Mouse (Mus musculus): ENCODE data around the gene Lrrc29. TPM values are rescaled to one million over a fixed set of nuclear protein-coding genes. Genes with fewer than 3 reads are reported as not detected.

Lrrc29 gene
- polyA plus RNA-seq, 1 experiment = 13.1 TPM

GRCm38 (mm10) chr8:105338992-105339391 lies 12.9 kb upstream of the Lrrc29 start:
- H3K27ac ChIP-seq (ENCODE audit: control insufficient read depth, insufficient read depth, low read length) = no peak overlapping the region
- no peaks in the 10 kb centered on the region for H3K27me3 ChIP-seq (ENCODE audit: control insufficient read depth, insufficient read depth, low read length)
- H3K4me1 ChIP-seq (replicated peaks; ENCODE audit: control insufficient read depth, insufficient read depth, low read length) = no peaks in the 10 kb centered on the region
- no peak for DNase-seq
- 14% methylated on average over 4 of the region's 4 CpGs for WGBS
- H3K36me3 ChIP-seq (ENCODE audit: control insufficient read depth, insufficient read depth, low read length) = peaks cover 10% of the 10 kb centered on the region; the same call in 1 of the 2 replicates
- TF ChIP-seq CTCF (IDR thresholded peaks at IDR 0.05; ENCODE audit: borderline replicate concordance, control insufficient read depth, extremely low read depth, insufficient read depth, low read length, poor library complexity) (no peak), POLR2A (IDR thresholded peaks at IDR 0.05; ENCODE audit: control insufficient read depth, extremely low read depth, insufficient read depth, low read length, poor library complexity) (no peak)
- no peak overlapping the region for H3K4me3 ChIP-seq (ENCODE audit: control insufficient read depth, insufficient read depth, low read length)

GRCm38 (mm10) chr8:105336373-105337130 lies 10.5 kb upstream of the Lrrc29 start:
- no peak overlapping the region for H3K4me3 ChIP-seq (ENCODE audit: control insufficient read depth, insufficient read depth, low read length)
- TF ChIP-seq POLR2A (IDR thresholded peaks at IDR 0.05; ENCODE audit: control insufficient read depth, extremely low read depth, insufficient read depth, low read length, poor library complexity) (no peak), CTCF (IDR thresholded peaks at IDR 0.05; ENCODE audit: borderline replicate concordance, control insufficient read depth, extremely low read depth, insufficient read depth, low read length, poor library complexity) (no peak)
- peaks cover 10% of the 10 kb centered on the region for H3K36me3 ChIP-seq (ENCODE audit: control insufficient read depth, insufficient read depth, low read length)
- no peak for DNase-seq
- H3K4me1 ChIP-seq (replicated peaks; ENCODE audit: control insufficient read depth, insufficient read depth, low read length) = no peaks in the 10 kb centered on the region
- no peak overlapping the region for H3K27ac ChIP-seq (ENCODE audit: control insufficient read depth, insufficient read depth, low read length)
- H3K27me3 ChIP-seq (ENCODE audit: control insufficient read depth, insufficient read depth, low read length) = no peaks in the 10 kb centered on the region
- WGBS = 95% methylated on average over 32 of the region's 32 CpGs

- no peak for DNase-seq
- no peaks in the 10 kb centered on the region for H3K27me3 ChIP-seq (ENCODE audit: control insufficient read depth, insufficient read depth, low read length)
- no peak overlapping the region for H3K4me3 ChIP-seq (ENCODE audit: control insufficient read depth, insufficient read depth, low read length)
- H3K4me1 ChIP-seq (replicated peaks; ENCODE audit: control insufficient read depth, insufficient read depth, low read length) = no peaks in the 10 kb centered on the region
- no peak overlapping the region for H3K27ac ChIP-seq (ENCODE audit: control insufficient read depth, insufficient read depth, low read length)
- H3K36me3 ChIP-seq (ENCODE audit: control insufficient read depth, insufficient read depth, low read length) = peaks cover 35% of the 10 kb centered on the region
- WGBS = 85% methylated on average over 2 of the region's 2 CpGs
- TF ChIP-seq POLR2A (IDR thresholded peaks at IDR 0.05; ENCODE audit: control insufficient read depth, extremely low read depth, insufficient read depth, low read length, poor library complexity) = no peak
- TF ChIP-seq CTCF (IDR thresholded peaks at IDR 0.05; ENCODE audit: borderline replicate concordance, control insufficient read depth, extremely low read depth, insufficient read depth, low read length, poor library complexity) = no peak
These were observed 6.4 kb upstream of the Lrrc29 start for GRCm38 (mm10) chr8:105332523-105332922.

- TF ChIP-seq POLR2A (IDR thresholded peaks at IDR 0.05; ENCODE audit: control insufficient read depth, extremely low read depth, insufficient read depth, low read length, poor library complexity) = no peak
- TF ChIP-seq CTCF (IDR thresholded peaks at IDR 0.05; ENCODE audit: borderline replicate concordance, control insufficient read depth, extremely low read depth, insufficient read depth, low read length, poor library complexity) = no peak
- Histone ChIP-seq H3K27me3 (ENCODE audit: control insufficient read depth, insufficient read depth, low read length) (no peaks in the 10 kb centered on the region), H3K4me1 (replicated peaks; ENCODE audit: control insufficient read depth, insufficient read depth, low read length) (peaks cover 5% of the 10 kb centered on the region), H3K4me3 (ENCODE audit: control insufficient read depth, insufficient read depth, low read length) (no peak overlapping the region), H3K27ac (ENCODE audit: control insufficient read depth, insufficient read depth, low read length) (no peak overlapping the region), H3K36me3 (ENCODE audit: control insufficient read depth, insufficient read depth, low read length) (peaks cover 35% of the 10 kb centered on the region)
- DNase-seq = no peak
- 96% methylated on average over 9 of the region's 9 CpGs for WGBS
These were observed 5.9 kb upstream of the Lrrc29 start for GRCm38 (mm10) chr8:105331931-105332330.

GRCm38 (mm10) chr8:105331469-105331868 lies 5.4 kb upstream of the Lrrc29 start:
- H3K27ac ChIP-seq (ENCODE audit: control insufficient read depth, insufficient read depth, low read length) = no peak overlapping the region

GRCm38 (mm10) chr8:105330325-105330724 lies 4.2 kb upstream of the Lrrc29 start:
- TF ChIP-seq POLR2A (IDR thresholded peaks at IDR 0.05; ENCODE audit: control insufficient read depth, extremely low read depth, insufficient read depth, low read length, poor library complexity) (no peak), CTCF (IDR thresholded peaks at IDR 0.05; ENCODE audit: borderline replicate concordance, control insufficient read depth, extremely low read depth, insufficient read depth, low read length, poor library complexity) (no peak)
- Histone ChIP-seq H3K36me3 (ENCODE audit: control insufficient read depth, insufficient read depth, low read length) (peaks cover 25% of the 10 kb centered on the region; the same call in 1 of the 2 replicates), H3K27ac (ENCODE audit: control insufficient read depth, insufficient read depth, low read length) (no peak overlapping the region), H3K27me3 (ENCODE audit: control insufficient read depth, insufficient read depth, low read length) (no peaks in the 10 kb centered on the region), H3K4me3 (ENCODE audit: control insufficient read depth, insufficient read depth, low read length) (no peak overlapping the region), H3K4me1 (replicated peaks; ENCODE audit: control insufficient read depth, insufficient read depth, low read length) (peaks cover 12% of the 10 kb centered on the region)
- DNase-seq = no peak
- 97% methylated on average over 12 of the region's 12 CpGs for WGBS

More at GRCm38 (mm10) chr8:105331469-105331868, 5.4 kb upstream of the Lrrc29 start:
- H3K4me3 ChIP-seq (ENCODE audit: control insufficient read depth, insufficient read depth, low read length) = no peak overlapping the region
- DNase-seq = no peak
- peaks cover 7% of the 10 kb centered on the region for H3K4me1 ChIP-seq (replicated peaks; ENCODE audit: control insufficient read depth, insufficient read depth, low read length)
- peaks cover 34% of the 10 kb centered on the region for H3K36me3 ChIP-seq (ENCODE audit: control insufficient read depth, insufficient read depth, low read length)
- H3K27me3 ChIP-seq (ENCODE audit: control insufficient read depth, insufficient read depth, low read length) = no peaks in the 10 kb centered on the region
- TF ChIP-seq CTCF (IDR thresholded peaks at IDR 0.05; ENCODE audit: borderline replicate concordance, control insufficient read depth, extremely low read depth, insufficient read depth, low read length, poor library complexity) (no peak), POLR2A (IDR thresholded peaks at IDR 0.05; ENCODE audit: control insufficient read depth, extremely low read depth, insufficient read depth, low read length, poor library complexity) (no peak)
- WGBS = 97% methylated on average over 22 of the region's 22 CpGs

Data from thymus, adult 2 months (tissue).